Mouse (Mus musculus): ENCODE results near the gene Chchd1.
"Not testable (repeated sequence)": the region's sequence is repeated elsewhere in the genome, so short reads cannot be mapped to it uniquely, and the experiment has no call there.

Gene Chchd1

DNA sequence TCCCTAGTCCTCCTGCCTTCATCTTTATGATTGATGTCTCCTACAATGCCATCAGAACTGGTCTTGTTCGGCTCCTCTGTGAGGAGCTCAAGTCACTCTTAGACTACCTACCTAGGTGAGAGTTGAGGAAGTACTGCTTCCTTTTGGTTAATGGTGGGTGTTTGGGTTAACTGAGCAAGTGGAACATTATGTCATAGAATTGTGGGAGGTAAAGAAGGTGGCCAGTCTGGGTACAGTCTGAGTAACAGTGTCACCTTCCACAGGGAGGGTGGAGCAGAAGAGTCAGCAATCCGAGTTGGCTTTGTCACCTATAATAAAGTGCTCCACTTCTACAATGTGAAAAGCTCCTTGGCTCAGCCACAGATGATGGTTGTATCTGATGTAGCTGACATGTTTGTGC, 13.8 kb upstream of the Chchd1 start:
- DNase-seq (ENCODE audit: low spot score), result no peak

DNA sequence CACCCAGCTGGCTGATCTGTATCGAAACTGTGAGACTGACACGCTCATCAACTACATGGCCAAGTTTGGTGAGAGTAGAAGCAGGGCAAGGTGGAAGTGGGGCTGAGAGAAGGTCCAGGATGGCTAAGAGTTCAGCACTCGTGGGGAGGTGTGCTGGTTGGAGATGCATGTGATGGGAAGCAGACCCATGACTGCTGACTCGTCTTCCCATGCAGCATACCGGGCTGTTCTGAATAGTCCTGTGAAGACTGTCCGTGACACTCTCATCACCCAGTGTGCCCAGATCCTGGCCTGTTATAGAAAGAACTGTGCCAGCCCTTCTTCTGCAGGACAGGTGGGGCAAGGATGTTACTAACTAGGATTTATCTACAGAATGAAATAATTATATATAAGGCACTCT, 11.0 kb upstream of the Chchd1 start:
- no peak for DNase-seq (ENCODE audit: low spot score)

DNA sequence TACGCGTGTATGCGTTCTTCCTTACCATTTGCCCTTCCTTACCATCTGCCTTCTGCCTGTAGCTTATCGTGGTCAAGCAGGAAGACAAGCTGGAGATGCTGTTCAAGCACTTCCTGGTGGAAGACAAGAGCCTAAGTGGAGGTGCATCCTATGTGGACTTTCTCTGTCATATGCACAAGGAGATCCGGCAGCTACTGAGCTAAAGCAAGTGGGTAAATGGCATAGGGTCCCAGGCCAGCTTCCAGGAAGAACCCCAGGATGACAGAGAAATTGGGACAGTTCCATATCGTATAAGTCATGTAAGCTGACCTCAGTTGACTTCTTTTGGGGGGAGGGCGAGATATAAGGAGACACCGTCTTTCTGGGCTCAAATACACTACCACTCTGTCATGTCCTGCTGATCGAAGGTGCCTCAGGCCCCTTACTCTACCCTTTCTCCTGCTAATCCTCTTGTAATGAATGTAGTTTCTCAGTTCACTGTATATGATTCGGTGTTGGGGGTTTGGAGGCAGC, 9.2 kb upstream of the Chchd1 start:
- DNase-seq (ENCODE audit: low spot score), result no peak

DNA sequence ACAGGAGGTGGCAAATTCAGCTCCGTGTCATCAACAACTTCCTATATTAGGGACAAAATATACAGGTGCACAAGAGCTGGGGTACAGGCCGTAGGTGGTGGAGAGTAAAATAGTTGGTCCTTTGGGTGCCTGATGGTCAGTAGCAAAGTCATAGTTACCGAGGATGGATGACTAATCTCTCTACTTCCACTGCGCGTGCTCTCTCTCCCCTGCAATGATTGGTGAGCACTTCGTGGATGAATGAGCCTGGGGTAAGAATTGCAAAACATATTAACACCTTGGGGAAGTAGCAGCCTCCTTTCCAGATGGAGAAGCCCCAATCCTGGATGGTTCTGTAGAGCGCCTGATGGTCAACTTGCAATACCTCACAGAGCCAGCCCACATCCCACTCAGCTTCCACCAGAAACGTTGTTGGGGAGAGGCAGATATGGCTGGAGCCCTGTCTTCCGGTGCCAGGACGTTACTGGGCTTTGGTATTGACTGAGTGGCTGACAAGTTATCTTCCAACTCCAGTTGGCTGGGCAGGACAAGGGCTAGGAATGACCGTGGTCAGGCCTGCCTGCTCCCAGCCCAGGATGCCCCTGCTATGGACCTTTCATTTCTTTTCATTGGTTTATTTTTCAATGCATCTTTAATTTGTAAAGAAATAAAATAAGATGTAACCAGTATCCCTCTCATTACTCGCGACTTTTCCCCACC, 8.5 kb upstream of the Chchd1 start:
- DNase-seq (ENCODE audit: low spot score), result no peak

DNA sequence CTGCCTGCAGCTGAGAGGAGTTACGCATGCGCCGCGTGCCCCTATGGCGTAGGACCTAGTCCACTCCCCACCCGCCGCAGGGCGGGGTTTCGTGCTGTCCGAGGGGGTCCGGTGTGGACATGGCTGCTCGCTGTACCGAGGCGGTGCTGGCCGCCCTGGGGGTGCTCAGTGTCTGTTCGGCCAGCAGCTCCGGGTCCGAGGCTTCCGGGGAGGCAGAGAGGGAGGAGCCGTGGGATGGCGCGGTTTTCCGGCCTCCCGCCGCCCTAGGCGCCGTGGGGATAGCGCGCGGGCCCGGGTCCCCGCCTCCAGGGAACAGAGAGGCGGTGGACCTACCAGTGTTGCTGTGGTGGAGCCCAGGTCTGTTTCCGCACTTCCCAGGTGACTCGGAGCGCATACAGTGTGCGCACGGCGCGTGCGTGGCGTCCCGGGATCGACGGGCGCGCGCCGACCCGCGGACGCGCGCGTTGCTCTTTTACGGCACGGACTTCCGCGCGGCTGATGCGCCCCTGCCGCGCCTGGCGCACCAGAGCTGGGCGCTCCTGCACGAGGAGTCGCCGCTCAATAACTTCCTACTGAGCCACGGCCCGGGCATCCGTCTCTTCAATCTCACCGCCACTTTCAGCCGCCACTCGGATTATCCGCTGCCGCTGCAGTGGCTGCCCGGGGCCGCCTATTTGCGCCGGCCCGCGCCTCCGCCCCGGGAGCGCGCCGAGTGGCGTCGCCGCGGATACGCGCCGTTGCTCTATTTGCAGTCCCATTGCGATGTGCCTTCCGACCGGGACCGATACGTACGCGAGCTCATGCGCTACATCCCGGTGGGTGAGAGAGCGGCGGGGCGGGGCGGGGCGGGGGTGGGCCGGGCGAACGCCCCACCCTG, 7.7 kb upstream of the Chchd1 start, which contains the start of gene Fut11:
Fut11 (plus strand) TSS at position 85 of the 877 bp plus-strand sequence.
- peak; percentile 89 for DNase-seq (ENCODE audit: low spot score)

DNA sequence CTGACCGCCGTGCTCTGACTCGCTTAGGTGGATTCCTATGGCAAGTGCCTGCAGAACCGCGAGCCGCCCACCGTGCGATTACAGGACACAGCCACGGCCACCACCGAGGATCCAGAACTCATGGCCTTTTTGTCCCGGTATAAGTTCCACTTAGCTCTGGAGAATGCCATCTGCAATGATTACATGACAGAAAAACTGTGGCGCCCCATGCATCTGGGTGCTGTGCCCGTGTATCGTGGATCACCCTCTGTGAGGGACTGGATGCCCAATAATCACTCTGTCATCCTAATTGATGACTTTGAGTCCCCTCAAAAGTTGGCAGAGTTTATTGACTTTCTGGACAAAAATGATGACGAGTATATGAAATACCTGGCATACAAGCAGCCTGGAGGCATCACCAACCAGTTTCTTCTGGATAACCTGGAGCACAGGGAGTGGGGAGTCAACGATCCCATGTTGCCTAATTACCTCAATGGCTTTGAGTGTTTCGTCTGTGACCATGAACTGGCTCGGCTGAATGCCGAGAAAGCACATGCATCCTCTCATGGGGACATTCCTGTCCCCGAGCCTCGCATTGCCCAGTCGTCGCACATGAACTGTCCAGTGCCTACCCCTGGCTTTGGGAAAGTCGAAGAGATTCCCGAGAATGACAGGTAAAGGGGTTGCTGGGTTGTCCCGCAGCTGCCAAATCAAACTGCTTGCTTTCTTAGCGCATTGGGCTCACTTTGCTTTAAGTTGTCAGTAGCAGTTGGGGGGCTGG, 6.9 kb upstream of the Chchd1 start:
- no peak for DNase-seq (ENCODE audit: low spot score)

DNA sequence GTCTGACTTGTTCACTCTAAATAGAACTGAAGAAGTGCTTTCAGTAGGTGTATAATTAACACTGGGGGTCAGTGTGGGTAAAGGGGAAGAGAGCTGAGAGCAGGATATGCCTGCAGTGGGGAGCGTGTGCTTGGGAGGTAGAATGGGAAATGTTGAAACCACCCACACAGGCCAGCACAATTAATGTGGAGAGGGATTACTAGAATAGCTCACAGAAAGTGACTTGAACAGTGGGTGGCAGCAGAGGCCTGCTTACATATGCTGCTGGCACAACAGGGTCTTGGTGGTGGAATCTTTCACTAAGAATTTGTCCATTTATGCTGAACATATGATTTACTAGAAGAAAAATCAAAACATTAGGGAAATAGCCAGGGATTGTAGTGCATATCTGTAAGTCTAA, 5.8 kb upstream of the Chchd1 start:
- peak; percentile 40 for DNase-seq (ENCODE audit: low spot score)

DNA sequence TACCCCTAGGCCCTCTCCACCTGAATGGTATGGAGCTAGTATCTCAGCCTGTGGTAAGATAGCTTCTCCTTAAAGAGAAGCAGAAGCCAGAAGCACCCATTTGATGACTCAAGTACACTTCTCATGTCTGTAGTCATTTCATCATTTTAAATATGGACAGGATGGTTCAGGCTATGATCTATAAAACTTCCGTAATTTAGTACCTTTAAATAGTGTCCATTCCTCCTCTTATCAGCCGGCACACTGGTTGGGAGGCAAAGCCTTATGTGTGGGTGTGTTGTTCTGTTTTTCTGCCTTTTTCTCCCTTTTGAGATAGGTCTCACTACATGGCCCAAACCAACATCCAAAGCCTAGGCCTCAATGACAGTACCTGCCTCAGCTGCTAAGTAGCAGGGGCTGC, 4.3 kb upstream of the Chchd1 start:
- DNase-seq (ENCODE audit: low spot score), result no peak

DNA sequence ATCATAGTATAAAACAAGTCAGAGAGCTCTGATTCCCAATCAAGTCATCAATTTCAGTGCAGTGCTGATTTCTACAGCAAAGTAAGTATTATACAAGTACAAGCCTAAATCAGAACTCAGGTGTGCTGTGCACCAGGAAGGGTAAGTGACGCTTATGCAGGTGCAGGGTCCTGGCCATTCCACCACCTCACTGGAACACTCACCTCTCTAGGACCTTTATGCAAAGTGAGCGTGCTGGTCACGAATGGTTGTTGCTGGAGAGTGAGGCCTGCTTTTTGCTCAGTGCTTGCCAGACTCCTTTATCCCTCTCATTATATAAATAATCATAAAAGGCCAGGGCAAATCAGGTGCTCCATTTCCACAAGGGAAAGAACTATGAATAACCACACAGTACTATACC, 2.4 kb upstream of the Chchd1 start:
- no peak for DNase-seq (ENCODE audit: low spot score)

DNA sequence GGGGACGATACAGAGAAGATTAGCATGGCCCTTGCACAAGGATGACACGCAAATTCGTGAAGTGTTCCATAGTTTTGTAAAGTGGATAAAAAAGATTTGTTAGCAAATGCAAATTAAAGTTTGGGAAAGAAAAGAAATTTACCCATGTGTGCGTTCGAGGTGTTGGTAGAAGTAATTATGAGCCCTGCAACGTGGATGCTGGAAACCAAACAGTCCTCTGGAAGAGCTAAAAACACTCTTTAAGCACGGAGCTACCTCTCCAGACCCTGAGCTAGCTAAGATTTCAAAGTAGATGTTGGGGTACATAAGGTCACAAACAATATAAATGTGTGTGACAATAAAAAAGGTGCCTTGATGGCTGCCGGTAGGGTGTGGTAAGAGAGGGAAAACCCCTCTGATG, 1.3 kb upstream of the Chchd1 start:
- DNase-seq (ENCODE audit: low spot score), result no peak

DNA sequence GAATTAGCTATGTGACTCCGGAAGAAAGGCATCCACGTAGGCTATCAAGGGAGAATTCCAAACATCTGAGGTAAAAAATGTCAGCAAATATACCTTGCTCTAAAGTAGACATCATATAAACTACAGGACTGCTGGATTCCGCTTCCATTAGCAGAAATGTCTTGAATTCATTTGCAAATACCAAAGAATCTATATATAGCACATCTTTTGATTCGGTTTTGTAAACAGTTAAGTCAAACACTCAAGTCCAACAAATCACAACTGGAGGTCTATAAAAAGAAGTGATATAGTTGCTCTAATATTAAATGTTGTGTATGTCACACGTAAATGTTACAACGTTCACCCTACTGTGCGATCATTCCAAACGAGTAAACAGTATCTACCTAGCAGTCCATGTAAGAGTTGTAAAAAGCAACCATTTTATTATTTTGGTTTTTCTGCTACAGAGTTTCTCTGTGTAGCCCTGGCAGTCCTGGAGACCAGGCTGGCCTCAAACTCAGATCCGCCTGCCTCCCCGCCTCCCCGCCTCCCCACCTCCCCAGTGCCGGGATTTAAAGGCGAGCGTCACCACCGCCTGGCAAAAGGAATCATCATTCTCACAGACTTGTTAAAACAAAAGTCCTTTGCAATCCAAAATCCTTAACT, 588 bp upstream of the Chchd1 start:
- DNase-seq (ENCODE audit: low spot score), result no peak

DNA sequence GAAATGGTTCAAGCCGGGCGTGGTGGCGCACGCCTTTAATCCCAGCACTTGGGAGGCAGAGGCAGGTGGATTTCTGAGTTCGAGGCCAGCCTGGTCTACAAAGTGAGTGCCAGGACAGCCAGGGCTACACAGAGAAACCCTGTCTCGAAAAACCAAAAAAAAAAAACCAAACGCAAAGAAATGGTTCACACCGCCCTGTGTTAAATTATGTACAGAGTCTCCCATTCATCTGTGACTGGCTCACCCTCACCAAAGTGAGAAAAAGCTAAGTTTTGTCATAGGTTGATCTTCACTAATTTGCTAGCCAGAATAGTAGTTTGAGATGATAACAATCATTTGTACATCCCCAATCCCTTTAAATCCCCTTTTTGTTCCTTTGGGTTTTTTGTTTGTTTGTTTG, 655 bp downstream of the Chchd1 start:
- DNase-seq (ENCODE audit: low spot score), result not testable (repeated sequence)

DNA sequence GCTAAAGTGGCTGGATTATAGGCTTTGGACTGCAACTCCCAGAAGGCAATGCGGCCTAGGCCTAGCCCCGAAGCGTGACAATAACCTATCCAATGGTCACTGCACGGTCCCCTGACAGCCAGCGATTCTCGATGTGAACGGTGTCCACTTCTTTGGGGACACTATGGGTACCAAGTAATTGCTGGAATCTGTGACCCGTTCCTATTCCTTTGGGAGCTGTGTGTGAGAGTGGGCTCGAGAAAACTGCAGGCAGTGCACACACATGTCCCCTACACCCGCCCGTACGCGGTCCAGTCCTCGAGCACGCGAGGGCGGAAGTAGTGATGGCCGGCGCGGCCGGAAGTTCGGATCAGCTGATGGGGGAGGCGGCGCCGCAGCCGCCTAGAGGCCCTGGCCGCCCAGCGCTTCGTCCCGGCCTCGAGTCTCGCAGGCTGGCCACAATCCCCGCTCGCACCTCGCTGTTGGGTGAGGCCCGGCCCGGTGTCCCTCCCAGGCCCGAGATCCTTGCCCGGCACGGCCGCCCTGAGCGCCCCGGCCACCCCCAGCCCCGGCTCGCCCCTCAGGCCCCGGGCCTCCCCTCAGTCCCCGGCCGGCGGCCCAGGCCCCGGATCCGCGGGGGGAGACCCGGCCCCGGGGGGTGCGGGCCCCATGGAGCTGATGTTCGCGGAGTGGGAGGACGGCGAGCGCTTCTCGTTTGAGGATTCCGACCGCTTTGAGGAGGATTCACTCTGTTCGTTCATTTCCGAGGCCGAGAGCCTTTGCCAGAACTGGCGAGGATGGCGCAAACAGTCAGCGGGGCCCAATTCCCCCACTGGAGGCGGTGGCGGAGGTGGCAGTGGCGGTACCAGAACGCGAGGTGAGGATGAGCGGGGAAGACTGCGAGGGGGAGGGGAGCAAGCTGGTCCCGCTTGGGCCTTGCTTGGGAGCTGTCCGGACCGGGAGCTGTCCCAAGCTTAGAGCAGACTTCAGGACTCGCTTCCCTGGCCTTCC, 4.7 kb downstream of the Chchd1 start, which contains the start of gene Zswim8:
Zswim8 (plus strand) TSS at position 352 of the 990 bp plus-strand sequence.
- peak; percentile 89 for DNase-seq (ENCODE audit: low spot score)

DNA sequence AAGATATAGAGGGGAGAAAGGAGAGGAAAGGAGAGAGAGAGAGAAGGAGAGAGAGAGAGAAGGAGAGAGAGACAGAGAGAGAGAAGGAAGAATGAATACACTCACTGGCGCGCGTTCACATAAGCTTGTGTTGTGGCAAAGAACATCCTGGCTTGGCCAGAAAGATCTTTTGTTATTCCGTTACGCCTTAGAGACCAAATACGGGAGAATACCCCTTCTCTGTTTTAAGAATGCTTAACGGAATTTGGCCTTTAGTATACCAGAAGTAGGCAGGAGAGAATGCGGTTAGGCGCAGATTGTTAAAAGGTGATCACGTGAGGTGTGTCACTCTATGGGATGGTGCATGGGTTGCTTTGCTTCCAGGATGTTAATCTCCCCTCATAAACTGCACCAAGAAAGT, 5.4 kb downstream of the Chchd1 start:
- no peak for DNase-seq (ENCODE audit: low spot score)

DNA sequence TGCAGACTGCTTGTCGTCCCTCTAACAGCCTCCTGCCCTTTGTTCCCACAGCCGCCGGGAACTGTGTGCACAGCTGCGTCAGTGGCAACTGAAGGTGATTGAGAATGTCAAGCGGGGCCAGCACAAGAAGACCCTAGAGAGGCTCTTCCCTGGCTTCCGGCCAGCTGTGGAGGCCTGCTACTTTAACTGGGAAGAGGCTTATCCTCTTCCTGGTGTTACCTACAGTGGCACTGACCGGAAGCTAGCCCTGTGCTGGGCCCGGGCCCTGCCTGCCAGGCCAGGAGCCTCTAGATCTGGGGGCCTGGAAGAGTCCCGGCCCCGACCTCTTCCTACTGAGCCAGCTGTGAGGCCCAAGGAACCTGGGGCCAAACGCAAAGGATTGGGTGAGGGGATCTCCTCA, 11.0 kb downstream of the Chchd1 start:
- no peak for DNase-seq (ENCODE audit: low spot score)

DNA sequence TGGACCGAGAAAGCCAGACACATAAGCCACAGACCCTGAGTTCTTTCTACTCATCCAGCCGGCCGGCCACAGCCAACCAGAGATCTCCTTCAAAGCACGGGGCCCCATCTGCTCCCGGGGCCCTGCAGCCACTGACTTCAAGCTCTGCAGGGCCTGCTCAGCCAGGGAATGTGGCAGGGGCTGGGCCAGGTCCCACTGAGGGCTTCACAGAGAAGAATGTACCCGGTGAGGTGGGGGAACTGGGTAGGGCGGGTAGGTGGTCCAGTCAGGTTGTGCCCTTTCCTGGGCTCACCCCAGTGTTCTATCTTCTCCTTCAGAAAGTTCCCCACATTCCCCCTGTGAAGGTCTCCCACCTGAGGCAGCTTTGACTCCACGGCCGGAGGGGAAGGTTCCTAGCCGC, 15.6 kb downstream of the Chchd1 start:
- no peak for DNase-seq (ENCODE audit: low spot score)

DNA sequence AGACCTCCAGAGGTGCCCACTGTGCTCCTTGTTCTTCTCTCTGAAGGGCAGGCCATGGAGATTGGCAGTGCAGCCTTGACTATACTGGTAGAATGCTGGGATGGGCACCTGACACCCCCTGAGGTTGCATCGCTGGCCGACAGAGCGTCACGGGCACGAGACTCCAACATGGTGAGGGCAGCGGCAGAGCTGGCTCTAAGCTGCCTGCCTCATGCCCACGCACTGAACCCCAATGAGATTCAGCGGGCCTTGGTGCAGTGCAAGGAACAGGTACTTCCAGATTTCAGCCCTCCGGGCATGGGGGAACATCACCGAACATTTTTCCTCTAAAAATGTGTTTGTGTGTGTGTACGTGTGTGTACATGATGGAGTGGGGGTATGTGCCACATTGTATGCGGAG, 17.0 kb downstream of the Chchd1 start:
- DNase-seq (ENCODE audit: low spot score), result no peak

DNA sequence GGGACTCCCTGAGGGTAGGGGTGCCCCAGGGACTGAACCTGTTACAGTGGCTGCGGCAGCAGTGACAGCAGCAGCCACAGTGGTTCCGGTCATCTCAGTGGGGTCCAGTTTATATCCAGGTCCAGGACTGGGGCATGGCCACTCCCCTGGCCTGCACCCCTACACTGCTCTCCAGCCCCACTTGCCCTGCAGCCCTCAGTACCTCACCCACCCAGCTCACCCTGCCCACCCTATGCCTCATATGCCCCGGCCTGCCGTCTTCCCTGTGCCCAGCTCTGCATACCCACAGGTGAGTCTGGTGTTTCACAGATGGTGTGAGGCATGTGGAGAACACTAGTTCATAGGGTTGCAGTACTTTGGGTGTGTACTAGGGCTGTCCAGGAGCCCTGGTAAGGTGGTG, 18.6 kb downstream of the Chchd1 start:
- no peak for DNase-seq (ENCODE audit: low spot score)

DNA sequence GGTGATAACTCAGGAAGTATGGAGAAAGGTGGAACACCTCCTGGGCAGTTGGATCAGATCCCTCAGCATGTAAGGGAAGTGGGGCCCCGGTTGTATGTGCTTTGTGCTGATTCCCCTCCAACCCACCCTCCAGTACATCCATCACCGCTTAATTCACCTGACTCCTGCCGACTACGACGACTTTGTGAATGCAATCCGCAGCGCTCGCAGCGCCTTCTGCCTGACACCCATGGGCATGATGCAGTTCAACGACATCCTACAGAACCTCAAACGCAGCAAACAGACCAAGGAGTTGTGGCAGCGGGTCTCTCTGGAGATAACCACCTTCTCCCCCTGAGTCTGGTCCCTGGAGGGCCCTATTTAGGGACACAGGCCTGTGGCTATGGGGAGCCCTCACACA, 20.2 kb downstream of the Chchd1 start:
- no peak for DNase-seq (ENCODE audit: low spot score)

DNA sequence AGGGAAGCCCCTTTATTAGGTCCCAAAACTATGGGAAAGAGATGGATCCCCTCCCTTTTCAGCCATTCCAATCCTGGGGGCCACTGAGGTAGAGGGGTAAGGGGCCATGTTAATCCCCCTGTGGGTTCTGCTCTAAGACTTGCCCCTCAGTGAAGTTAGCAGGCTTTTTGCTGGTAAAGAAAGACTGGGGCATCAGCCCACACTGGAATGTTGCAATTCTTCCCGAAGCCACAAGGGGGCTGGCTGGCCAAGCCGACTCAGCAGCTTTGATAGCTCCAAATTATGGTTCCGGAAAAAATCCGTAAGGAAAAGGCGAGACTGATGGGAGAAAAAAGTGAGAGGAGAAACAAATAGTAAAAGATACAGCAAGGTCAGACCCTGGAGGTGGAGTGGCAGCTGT, 21.2 kb downstream of the Chchd1 start:
- DNase-seq (ENCODE audit: low spot score), result peak; percentile 68

All from ovary, postnatal 36 days (tissue).